Mouse (Mus musculus): ENCODE results near the gene Kcnk16.

- no peak for TF ChIP-seq CTCF (IDR thresholded peaks at IDR 0.05; ENCODE audit: low read depth)
- TF ChIP-seq EP300 (IDR thresholded peaks at IDR 0.05; ENCODE audit: low read depth), result no peak
These were observed 26.5 kb downstream of the Kcnk16 start for GRCm38 (mm10) chr14:20242454-20242853.
